Mouse (Mus musculus): ENCODE data around the gene Cryba4. TPM values are rescaled to one million over a fixed set of nuclear protein-coding genes. Genes with fewer than 3 reads are reported as not detected.
A peak's percentile ranks its signal among the peaks of the same experiment; 100 is the strongest.

Cryba4 gene
- total and polyA plus RNA-seq, 3 experiments: not detected

- Histone ChIP-seq H3K36me3 (replicated peaks in 1 of 2; ENCODE audit: control insufficient read depth in 1 of 2, insufficient read depth in 1 of 2, low read length in 1 of 2) (peaks cover 0 to 15% of the 10 kb centered on the region in 2 experiments), H3K4me1 (ENCODE audit: control insufficient read depth in 1 of 2, insufficient read depth in 2 of 2) (peaks cover 27 to 66% of the 10 kb centered on the region in 2 experiments), H3K4me3 (replicated peaks in 1 of 3; ENCODE audit: low read depth in 2 of 3, low read length in 2 of 3, poor library complexity in 1 of 3) (no peak overlapping the region), H3K4me2 (ENCODE audit: insufficient read depth, low read depth, poor library complexity, severe bottlenecking) (no peak overlapping the region), H3K27ac (ENCODE audit: insufficient read depth, low read depth) (no peak overlapping the region), H3K9ac (ENCODE audit: insufficient read depth, low read depth) (no peak overlapping the region), H3K79me2 (replicated peaks; ENCODE audit: control insufficient read depth, extremely low read depth, insufficient read depth, poor library complexity, severe bottlenecking) (0 out of 2 replicates have a peak, but pooled peaks cover 6% of the 10 kb centered on the region), H3K27me3 (replicated peaks) (peaks cover 2% of the 10 kb centered on the region), H3K9me3 (replicated peaks; ENCODE audit: low read length) (no peaks in the 10 kb centered on the region)
- DNase-seq (ENCODE audit: extremely low read depth): no peak
- in situ Hi-C loops (cut with MboI; ENCODE audit: low pct_ligation_motif_present, low pct_unique_long_range_greater_than_20kb, low sequenced_read_pairs) (no loop called here), dilution Hi-C loops (cut with MboI; ENCODE audit: extremely low pct_ligation_motif_present, extremely low pct_unique_long_range_greater_than_20kb, low sequenced_read_pairs) (no loop called here)
- TF ChIP-seq MYC (IDR thresholded peaks at IDR 0.05; ENCODE audit: low read depth, low read length) (no peak), BHLHE40 (IDR thresholded peaks at IDR 0.05; ENCODE audit: low read depth, low read length) (peak; percentile 42; the same call in 1 of the 2 replicates)
Observed at GRCm38 (mm10) chr5:112280151-112280550, 27.8 kb upstream of the Cryba4 start.

- no peak overlapping the region for H3K27ac ChIP-seq (ENCODE audit: insufficient read depth, low read depth)
- H3K4me2 ChIP-seq (ENCODE audit: insufficient read depth, low read depth, poor library complexity, severe bottlenecking): no peak overlapping the region
- peaks cover 0 to 9% of the 10 kb centered on the region in 2 experiments for H3K36me3 ChIP-seq (replicated peaks in 1 of 2; ENCODE audit: control insufficient read depth in 1 of 2, insufficient read depth in 1 of 2, low read length in 1 of 2)
- no peak for TF ChIP-seq USF1 (IDR thresholded peaks at IDR 0.05; ENCODE audit: low read depth, low read length)
- TF ChIP-seq USF2 (conservative IDR thresholded peaks at IDR 0.05; ENCODE audit: low read depth, low read length): no peak
- TF ChIP-seq EP300 (IDR thresholded peaks at IDR 0.05; ENCODE audit: low read length): no peak
- TF ChIP-seq GABPA (IDR thresholded peaks at IDR 0.05; ENCODE audit: insufficient replicate concordance, low read depth, low read length): no peak
- no peak for TF ChIP-seq TCF12 (IDR thresholded peaks at IDR 0.05; ENCODE audit: low read depth, low read length)
- TF ChIP-seq MAZ (IDR thresholded peaks at IDR 0.05; ENCODE audit: low read depth, low read length): no peak
- no peak for TF ChIP-seq KAT2A (IDR thresholded peaks at IDR 0.05; ENCODE audit: insufficient replicate concordance, low read length)
- no peak for TF ChIP-seq ZMIZ1 (IDR thresholded peaks at IDR 0.05; ENCODE audit: low read depth, low read length)
- no peaks in the 10 kb centered on the region for H3K9me3 ChIP-seq (replicated peaks; ENCODE audit: low read length)
- H3K4me3 ChIP-seq (replicated peaks in 1 of 3; ENCODE audit: low read depth in 2 of 3, low read length in 2 of 3, poor library complexity in 1 of 3): no peak overlapping the region
- H3K4me1 ChIP-seq (ENCODE audit: control insufficient read depth in 1 of 2, insufficient read depth in 2 of 2): peaks cover 33 to 67% of the 10 kb centered on the region in 2 experiments
- no peak for DNase-seq (ENCODE audit: extremely low read depth)
- no peak overlapping the region for H3K9ac ChIP-seq (ENCODE audit: insufficient read depth, low read depth)
- in situ Hi-C loops (cut with MboI; ENCODE audit: low pct_ligation_motif_present, low pct_unique_long_range_greater_than_20kb, low sequenced_read_pairs) (loop anchor here (10.0 kb wide), 1 partner anchor 45 kb away; the partner anchor contains the start of gene Tfip11), dilution Hi-C loops (cut with MboI; ENCODE audit: extremely low pct_ligation_motif_present, extremely low pct_unique_long_range_greater_than_20kb, low sequenced_read_pairs) (no loop called here)
- H3K27me3 ChIP-seq (replicated peaks): peaks cover 8% of the 10 kb centered on the region
- H3K79me2 ChIP-seq (replicated peaks; ENCODE audit: control insufficient read depth, extremely low read depth, insufficient read depth, poor library complexity, severe bottlenecking): 0 out of 2 replicates have a peak, but pooled peaks cover 6% of the 10 kb centered on the region
Observed at GRCm38 (mm10) chr5:112279181-112280021, 27.1 kb upstream of the Cryba4 start.
